Mouse (Mus musculus): ENCODE measurements around the gene Cmip.
A peak's percentile ranks its signal among the peaks of the same experiment; 100 is the strongest.

Cmip gene

GRCm38 (mm10) chr8:117257029-117257820 lies at the start of gene Cmip:
Gene Cmip (plus strand): TSS chr8:117257064.
- peak; percentile 50 for DNase-seq

- no peak for DNase-seq
These were observed 47.7 kb upstream of the Cmip start for GRCm38 (mm10) chr8:117209150-117209549.

GRCm38 (mm10) chr8:117212100-117212499 lies 44.8 kb upstream of the Cmip start:
- no peak for DNase-seq

DNA sequence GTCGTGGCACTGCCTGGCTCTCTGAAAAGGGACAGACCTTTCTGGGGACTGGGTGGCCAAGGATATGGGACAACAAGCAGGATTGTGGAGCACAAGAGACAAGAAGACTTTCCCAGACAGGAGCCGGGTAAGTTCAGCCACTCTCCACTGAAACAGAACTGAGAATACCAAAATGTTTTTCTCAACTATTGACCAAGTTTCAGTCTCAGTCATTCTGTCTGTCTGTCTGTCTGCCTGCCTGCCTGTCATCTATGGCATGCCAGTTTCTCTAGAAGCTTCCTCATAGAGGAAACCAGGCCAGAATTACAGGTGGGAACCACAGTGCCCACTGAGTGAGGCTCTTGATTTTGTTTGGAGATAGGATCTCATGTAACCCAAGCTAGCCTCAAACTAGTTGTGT lies 39.1 kb upstream of the Cmip start:
- DNase-seq = no peak

- peak; percentile 45 for DNase-seq
These were observed 34.5 kb upstream of the Cmip start for GRCm38 (mm10) chr8:117222396-117222795.

DNA sequence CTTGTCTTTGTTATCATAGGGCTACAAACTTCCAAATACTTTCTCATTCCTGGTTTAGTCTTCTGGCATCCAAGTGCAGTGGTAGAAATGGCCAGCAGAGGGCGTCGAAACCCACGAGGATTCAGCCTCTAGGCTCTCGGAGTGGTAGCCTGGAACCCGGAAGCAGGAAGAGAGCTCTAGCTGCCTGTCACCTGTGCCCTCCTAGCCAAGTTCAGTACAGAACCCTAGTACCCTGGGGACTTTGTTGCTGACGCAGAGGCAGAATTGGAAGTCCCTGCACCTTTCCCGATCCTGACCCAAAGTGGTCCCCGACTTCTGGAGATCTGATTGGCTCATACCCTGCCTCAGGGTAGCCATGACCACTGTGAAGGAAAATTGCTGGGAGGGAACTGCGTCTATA lies 32.2 kb upstream of the Cmip start:
- DNase-seq = peak; percentile 89

- DNase-seq = peak; percentile 38
These were observed 30.6 kb upstream of the Cmip start for GRCm38 (mm10) chr8:117226306-117226705.

DNA sequence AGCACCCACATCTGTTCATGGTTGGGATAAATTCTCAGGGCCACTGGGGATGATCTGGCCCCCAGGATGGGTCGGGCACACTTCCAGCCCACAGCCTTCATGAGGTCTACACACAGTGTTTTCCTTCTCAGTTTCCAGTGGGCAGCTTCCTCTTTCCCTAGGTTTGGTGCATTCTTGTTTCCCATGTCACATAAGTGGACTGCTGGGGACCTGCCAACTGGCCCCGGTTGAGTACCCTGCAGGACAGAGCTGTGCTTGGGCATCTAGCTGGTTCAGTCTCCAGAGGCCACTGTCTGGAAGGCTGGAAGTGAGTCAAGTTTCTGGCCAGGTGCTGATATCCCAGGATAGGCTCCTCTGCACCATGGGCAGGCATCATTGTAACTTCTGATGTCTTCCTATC lies 29.5 kb upstream of the Cmip start:
- DNase-seq = peak; percentile 43

- no peak for DNase-seq
These were observed 23.7 kb upstream of the Cmip start for GRCm38 (mm10) chr8:117233199-117233598.

GRCm38 (mm10) chr8:117236531-117236930 lies 20.3 kb upstream of the Cmip start:
- no peak for DNase-seq

DNA sequence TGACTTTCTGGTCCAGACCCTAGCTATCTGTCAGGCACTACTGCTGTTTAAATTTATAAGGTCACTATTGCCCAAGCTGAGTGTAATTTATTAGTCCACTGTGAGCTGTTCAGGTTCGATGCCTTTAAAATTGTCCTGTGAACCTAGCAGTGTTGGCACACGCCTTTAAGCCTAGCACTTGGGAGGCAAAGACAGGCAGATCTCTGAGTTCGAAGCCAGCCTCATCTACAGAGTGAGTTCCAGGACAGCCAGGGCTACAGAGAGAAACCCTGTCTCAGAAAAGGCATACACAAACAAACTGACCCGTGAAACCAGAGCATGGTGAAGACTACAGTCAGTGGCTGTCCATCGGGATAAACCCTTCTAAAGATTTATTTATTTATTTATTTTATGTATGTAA lies 16.5 kb upstream of the Cmip start:
- no peak for DNase-seq

DNA sequence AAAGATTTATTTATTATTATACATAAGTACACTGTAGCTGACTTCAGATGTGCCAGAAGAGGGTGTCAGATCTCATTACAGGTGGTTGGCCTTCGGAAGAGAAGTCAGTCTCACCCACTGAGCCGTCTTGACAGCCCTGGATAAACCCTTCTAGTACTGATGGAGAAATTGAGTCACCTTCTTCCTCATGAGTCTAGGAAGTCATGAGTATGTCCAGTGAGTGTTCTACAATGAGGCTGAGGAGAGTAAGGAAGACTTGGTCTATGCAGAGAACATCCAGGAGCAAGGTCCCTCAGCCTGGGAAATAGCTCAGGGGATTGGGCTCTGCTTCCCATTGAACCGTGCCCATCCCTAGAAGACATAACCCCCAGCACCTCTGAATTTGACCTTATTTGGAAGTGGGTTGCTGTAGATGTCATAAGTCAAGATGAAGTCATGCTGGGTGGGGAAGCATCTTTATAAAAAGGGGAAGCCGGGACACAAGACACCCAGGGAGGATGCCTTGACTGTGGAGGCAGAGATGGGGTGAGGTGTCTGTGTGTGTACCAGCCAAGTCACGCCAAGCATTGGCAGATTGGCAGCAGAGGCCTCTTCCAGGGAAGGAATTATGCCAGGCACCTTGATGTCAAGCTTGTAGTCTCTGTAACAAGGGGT lies 15.9 kb upstream of the Cmip start:
- no peak for DNase-seq

GRCm38 (mm10) chr8:117241848-117242247 lies 15.0 kb upstream of the Cmip start:
- no peak for DNase-seq

- DNase-seq = no peak
These were observed 14.6 kb upstream of the Cmip start for GRCm38 (mm10) chr8:117242286-117242685.

DNA sequence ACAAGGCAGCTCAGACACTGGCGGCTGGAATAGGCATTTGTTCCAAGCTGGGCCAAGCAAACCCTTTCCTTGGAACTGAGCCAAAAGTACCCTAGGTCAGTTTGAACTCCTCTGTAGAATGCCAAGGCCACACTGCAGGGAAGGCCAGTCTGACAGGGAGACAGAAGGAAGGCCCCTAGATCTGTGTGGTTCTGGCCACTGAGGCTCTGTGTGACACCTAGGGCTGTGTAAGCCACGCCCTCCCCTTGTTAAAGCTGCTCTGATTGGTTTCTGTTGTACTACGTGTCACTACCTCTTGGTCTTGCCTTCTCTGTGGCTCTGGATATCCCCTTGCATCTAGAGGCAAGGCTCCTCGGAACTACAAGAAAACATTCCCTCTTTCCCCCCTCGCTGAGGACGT lies 12.3 kb upstream of the Cmip start:
- DNase-seq = no peak

DNA sequence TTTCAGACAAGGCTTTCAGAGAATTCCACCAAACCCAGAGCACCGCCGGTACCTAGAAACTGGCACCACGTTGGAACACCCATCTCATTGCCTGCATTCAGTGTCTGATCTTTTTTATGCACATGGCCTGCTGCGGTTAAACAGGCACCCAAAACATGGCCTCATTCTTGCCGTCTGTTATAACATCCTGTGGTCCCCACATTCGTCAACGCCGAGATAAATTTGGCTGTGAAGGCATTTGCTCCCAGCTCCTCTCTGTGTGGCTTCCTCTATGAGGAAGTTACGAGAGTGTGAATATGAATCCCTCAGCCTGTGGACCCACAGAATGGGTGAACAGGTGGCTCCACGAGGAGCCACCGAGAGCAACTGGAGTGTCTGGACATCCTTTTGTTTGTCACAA lies 8.5 kb upstream of the Cmip start:
- no peak for DNase-seq

- DNase-seq = no peak
These were observed 5.7 kb upstream of the Cmip start for GRCm38 (mm10) chr8:117251086-117251681.

DNA sequence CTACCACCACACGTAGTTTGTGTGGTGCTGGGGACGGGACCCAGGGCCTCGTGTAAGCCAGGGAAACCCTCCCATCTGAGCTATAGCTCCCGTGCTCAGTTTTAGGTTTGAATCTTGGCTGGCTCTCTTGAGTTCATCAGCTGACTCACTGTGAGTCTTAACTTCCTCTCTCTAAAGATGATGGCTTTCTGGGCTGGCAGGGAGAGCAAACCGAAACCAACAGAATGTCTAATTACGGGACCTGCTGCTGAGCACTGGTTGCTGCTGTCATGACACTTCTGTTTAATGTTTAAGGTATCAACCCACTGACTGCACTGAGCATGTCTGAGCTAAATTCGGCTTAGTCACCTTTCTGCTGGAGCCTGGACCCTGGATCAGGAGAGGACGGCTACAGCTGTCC lies 4.2 kb upstream of the Cmip start:
- DNase-seq = no peak

DNA sequence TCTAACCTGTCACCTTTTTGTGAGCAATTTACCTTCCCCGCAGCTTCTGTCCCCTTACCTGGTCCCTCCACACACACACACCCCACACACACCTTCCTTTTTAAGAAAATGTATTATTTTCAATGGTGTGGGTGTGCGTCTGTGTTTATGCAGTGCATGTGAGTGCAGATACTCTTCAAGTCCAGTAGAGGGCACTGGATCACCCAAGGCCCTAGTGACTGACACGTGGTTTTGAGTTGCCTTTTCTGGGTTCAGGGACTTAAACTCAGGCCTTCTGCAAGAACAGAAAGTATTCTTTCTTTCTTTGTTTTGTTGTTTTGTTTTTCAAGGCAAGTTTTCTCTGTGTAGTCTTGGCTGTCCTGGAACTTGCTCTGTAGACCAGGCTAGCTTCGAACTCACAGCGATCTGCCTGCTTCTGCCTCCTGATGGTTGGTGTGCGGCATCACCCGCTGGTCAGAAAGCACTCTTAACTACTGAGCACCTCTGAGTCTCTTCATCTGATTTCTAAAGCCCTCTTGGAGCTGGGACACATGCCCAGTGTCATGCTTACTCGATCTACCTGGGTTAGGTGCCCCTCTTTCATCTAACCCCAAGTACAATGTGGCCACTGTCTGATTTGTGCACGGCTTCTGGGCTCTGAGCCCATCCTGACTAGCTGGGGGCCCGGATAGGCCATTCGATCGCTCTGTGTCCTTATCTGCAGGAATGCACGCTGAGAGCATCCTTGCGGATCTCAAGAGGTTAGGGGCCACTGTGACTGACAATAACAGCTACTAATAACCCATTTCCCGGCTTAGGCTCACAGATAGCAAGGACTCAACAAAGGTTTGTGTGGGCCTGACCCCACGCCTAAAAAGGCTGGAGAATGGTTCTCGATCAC lies 3.2 kb upstream of the Cmip start:
- no peak for DNase-seq

DNA sequence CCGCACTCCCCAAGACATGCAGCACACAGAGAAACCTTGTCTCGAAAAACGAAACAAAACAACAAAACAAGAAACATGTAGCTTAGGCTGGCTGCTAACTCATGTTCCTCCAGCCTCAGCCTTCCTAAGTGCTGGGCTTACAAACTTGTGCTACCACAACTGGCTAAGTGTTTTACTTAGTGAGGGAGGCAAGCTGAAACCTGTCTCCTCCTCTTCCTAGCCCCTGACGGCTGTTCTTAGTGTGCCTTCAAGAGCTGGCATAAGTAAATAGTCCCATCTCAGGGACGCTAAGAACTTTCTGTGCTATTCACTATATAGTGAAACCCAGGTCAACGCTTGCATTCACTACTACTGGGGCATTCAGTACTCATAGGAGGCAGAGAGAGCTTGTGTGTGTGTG lies 2.4 kb upstream of the Cmip start:
- no peak for DNase-seq

DNA sequence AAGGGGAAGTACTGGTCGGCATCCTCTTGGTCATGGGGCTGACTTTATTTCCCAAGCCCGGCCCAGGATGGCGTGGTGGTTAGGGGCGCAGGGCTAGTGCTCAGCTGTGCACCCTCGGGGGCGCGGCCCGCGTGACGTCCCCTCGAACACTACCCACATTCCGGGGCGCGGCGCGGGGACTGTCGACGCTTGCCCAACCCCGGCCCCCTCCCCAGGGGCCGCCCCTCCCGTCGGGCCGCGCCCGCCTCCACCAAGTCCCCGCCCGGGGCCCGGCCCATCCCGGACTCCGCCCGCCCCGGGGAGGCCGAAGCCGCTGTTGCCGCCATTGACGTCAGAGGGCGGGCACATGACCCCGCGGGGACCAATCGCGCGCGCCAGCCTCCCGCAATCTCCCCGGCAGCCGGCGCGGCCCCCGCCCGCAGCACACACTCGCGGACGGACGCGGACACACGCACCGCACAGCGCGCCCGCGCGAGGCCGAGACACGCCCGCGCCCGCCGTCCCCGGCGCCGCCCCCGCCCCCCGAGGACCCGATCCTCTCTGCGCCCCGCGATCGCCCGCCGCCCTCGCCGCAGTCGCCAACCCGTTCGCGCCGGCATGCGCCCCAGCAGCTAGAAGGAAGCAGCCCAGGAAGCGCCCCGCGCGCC lies 449 bp upstream of the Cmip start:
- DNase-seq = peak; percentile 97

- DNase-seq = peak; percentile 43
These were observed 1.1 kb downstream of the Cmip start for GRCm38 (mm10) chr8:117257821-117258575.

All from kidney, postnatal 14 days (tissue).